Mouse (Mus musculus) neural tube, embryonic 12.5 days (tissue): ENCODE results near the gene Tada2a. TPM values are rescaled to one million over a fixed set of nuclear protein-coding genes. Genes with fewer than 3 reads are reported as not detected.

Experiments used
- ATAC-seq: fragments of 200-750 bp; cut with Nextera tagmentation; 2 replicates; pipeline ENCODE4 v1.8.0; 2017; ENCODE audit warnings: low read depth, mild to moderate bottlenecking, moderate TSS enrichment, moderate library complexity; ENCODE audit not compliant: low FRiP score
- H3K27ac ChIP-seq: fragments of 300-500 bp; sonication (generic); 2 replicates; pipeline ENCODE4 v1.5.1; 2016
- H3K27me3 ChIP-seq: fragments of 300-500 bp; sonication (generic); replicated peaks from 2 replicates; pipeline ENCODE4 v1.6.1; 2016; ENCODE audit warnings: mild to moderate bottlenecking
- H3K36me3 ChIP-seq: fragments of 300-500 bp; sonication (generic); 2 replicates; pipeline ENCODE4 v1.6.1; 2016; ENCODE audit warnings: mild to moderate bottlenecking
- H3K4me1 ChIP-seq: fragments of 300-500 bp; sonication (generic); 2 replicates; pipeline ENCODE4 v1.6.1; 2016
- H3K4me2 ChIP-seq: fragments of 300-500 bp; sonication (generic); replicated peaks from 2 replicates; pipeline ENCODE4 v1.6.1; 2016; ENCODE audit warnings: mild to moderate bottlenecking
- H3K4me3 ChIP-seq: fragments of 300-500 bp; sonication (generic); 2 replicates; pipeline ENCODE4 v1.5.1; 2016
- H3K9ac ChIP-seq: fragments of 300-500 bp; sonication (generic); 2 replicates; pipeline ENCODE4 v1.6.1; 2016; ENCODE audit warnings: mild to moderate bottlenecking
- H3K9me3 ChIP-seq: fragments of 300-500 bp; sonication (generic); 2 replicates; pipeline ENCODE4 v1.6.1; 2016; ENCODE audit warnings: mild to moderate bottlenecking
- WGBS: fragments of 180-500 bp; shearing (Covaris S2); methylation state at CpG from one replicate; pipeline ENCODE4 v1.1.7; 2016; 5-methylcytosine and 5-hydroxymethylcytosine counted together
- polyA plus RNA-seq: library from polyadenylated mRNA; unstranded; fragments of >200 nt; fragmentation: Nextera tagmentation; extraction: Ambion mirVana; gene quantifications from 2 replicates; pipeline ENCODE4 v1.2.1, GENCODE M21; 2016

The Tada2a gene
- polyA plus RNA-seq, 1 experiment from 2014 or later: 31.3 TPM

DNA sequence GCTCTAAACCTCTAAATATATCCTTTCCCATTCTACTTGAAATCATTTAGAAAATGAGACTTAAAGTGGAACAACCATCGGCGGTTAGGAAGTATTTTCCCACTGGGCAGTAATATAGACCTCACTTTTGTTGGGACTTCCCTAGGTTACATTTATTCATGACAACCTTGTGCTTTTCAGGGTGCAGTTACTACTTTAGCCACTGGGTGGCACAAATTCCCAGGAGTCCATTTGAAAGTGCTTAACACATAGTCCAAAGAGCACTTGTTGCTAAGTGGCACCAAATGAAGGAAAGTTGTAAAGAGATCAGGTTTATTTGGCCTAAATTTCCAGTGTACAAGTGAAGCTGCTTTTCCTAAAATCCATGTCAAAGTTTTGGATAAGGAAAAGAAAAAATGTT, 12.4 kb upstream of the Tada2a start:
- 61% methylated on average over 2 of the region's 2 CpGs for WGBS
- H3K36me3 ChIP-seq: no peaks in the 10 kb centered on the region
- no peak overlapping the region for H3K4me2 ChIP-seq
- no peak overlapping the region for H3K4me3 ChIP-seq
- H3K27me3 ChIP-seq: no peaks in the 10 kb centered on the region
- no peaks in the 10 kb centered on the region for H3K4me1 ChIP-seq
- no peak overlapping the region for H3K9ac ChIP-seq
- no peak for ATAC-seq
- H3K9me3 ChIP-seq: no peaks in the 10 kb centered on the region
- no peak overlapping the region for H3K27ac ChIP-seq

DNA sequence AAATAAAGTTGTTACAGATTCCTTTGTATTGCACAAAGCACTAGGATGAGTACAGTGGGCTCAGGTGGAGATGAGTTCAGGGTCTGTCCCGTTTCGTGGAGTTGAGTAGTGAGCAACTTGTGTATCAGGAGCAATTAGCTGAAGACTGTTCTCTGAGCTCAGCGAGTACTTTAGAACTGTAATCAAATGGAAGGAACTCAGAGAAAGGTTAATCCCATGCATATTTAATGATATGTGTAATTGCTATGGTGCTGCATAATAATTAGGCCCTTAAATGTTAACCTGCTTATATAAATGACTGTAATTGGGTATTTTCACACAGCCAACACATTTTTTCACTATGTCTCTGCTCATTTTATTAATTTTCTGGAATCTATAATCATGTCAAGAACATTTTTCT, 7.1 kb upstream of the Tada2a start:
- no peak overlapping the region for H3K9ac ChIP-seq
- H3K36me3 ChIP-seq: no peaks in the 10 kb centered on the region; the same call in 1 of the 2 replicates
- no peak overlapping the region for H3K4me3 ChIP-seq
- H3K27ac ChIP-seq: no peak overlapping the region
- H3K27me3 ChIP-seq: no peaks in the 10 kb centered on the region
- ATAC-seq: no peak
- 76% methylated on average over 3 of the region's 3 CpGs for WGBS
- no peaks in the 10 kb centered on the region for H3K4me1 ChIP-seq
- no peak overlapping the region for H3K4me2 ChIP-seq
- no peaks in the 10 kb centered on the region for H3K9me3 ChIP-seq

DNA sequence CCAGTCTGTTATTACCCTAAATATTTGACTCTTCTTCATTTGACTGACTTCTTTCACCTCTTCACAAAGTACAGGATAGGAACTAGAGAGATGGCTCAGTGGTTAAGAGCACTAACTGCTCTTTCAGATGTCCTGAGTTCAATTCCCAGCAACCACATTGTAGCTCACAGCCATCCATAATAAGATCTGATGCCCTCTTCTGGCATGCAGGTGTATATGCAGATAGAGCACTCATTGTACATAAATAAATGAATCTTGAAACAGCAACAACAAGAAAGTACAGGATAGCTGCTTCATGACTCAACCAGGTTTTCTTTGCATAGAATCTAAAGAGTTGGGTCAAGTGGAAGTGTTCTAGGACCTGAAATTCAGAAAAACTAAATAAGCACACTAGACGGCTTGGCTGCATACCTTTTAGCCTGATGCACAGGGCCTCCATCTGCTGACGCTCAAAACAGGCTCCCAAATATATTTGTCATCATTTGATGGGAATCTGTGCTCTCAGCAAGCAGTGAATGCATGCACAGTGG, 5.0 kb upstream of the Tada2a start:
- Histone ChIP-seq H3K9ac (no peak overlapping the region), H3K9me3 (no peaks in the 10 kb centered on the region), H3K4me1 (no peaks in the 10 kb centered on the region), H3K4me2 (no peak overlapping the region), H3K4me3 (no peak overlapping the region), H3K27ac (no peak overlapping the region), H3K27me3 (no peaks in the 10 kb centered on the region), H3K36me3 (no peaks in the 10 kb centered on the region; the same call in 1 of the 2 replicates)
- no peak for ATAC-seq
- 91% methylated on average over 2 of the region's 2 CpGs for WGBS

DNA sequence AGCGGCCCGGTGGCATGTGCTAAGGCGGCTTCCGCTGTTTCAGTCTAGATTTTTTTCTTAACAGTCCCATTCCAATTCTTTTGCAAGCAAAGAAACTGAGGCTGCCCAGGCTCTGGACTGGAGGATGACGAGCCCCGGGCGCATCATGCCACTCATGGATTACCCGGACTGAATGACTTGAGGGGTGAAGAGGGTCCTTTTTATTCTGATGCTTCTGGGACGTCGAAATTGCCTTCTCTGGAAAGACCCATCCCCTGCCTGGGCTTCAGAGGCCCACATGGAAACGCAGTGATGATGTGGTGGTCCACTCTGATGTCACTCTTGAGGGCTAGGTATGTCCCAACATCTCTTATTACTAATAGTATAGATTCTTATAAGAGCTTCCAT, 392 bp upstream of the Tada2a start:
- H3K4me3 ChIP-seq: peak overlapping the region; percentile 77
- H3K36me3 ChIP-seq: peaks cover 16% of the 10 kb centered on the region
- ATAC-seq: peak; percentile 55
- H3K4me2 ChIP-seq: peak overlapping the region; percentile 77
- H3K9me3 ChIP-seq: no peaks in the 10 kb centered on the region
- peak overlapping the region; percentile 82 for H3K9ac ChIP-seq
- no peaks in the 10 kb centered on the region; the same call in 1 of the 2 replicates for H3K4me1 ChIP-seq
- no peak overlapping the region for H3K27ac ChIP-seq
- 3% methylated on average over 11 of the region's 11 CpGs for WGBS
- H3K27me3 ChIP-seq: no peaks in the 10 kb centered on the region

GRCm38 (mm10) chr11:84127977-84128376, 1.4 kb downstream of the Tada2a start:
- H3K4me2 ChIP-seq: 0 out of 2 replicates have a peak overlapping the region, but pooled peaks have one; percentile 77
- H3K36me3 ChIP-seq: peaks cover 20% of the 10 kb centered on the region
- 90% methylated on average over 4 of the region's 4 CpGs for WGBS
- H3K4me3 ChIP-seq: no peak overlapping the region
- no peaks in the 10 kb centered on the region for H3K9me3 ChIP-seq
- no peak overlapping the region for H3K9ac ChIP-seq
- ATAC-seq: no peak
- H3K27me3 ChIP-seq: no peaks in the 10 kb centered on the region
- no peak overlapping the region for H3K27ac ChIP-seq
- H3K4me1 ChIP-seq: no peaks in the 10 kb centered on the region; the same call in 1 of the 2 replicates

- no peak overlapping the region for H3K27ac ChIP-seq
- ATAC-seq: no peak
- H3K4me3 ChIP-seq: no peak overlapping the region
- no peak overlapping the region for H3K4me2 ChIP-seq
- H3K36me3 ChIP-seq: peaks cover 65% of the 10 kb centered on the region
- H3K9me3 ChIP-seq: no peaks in the 10 kb centered on the region
- H3K27me3 ChIP-seq: no peaks in the 10 kb centered on the region
- H3K9ac ChIP-seq: no peak overlapping the region
- no peaks in the 10 kb centered on the region for H3K4me1 ChIP-seq
- WGBS: 51% methylated on average over 12 of the region's 12 CpGs
Observed at GRCm38 (mm10) chr11:84121051-84121956, 8.1 kb downstream of the Tada2a start.

DNA sequence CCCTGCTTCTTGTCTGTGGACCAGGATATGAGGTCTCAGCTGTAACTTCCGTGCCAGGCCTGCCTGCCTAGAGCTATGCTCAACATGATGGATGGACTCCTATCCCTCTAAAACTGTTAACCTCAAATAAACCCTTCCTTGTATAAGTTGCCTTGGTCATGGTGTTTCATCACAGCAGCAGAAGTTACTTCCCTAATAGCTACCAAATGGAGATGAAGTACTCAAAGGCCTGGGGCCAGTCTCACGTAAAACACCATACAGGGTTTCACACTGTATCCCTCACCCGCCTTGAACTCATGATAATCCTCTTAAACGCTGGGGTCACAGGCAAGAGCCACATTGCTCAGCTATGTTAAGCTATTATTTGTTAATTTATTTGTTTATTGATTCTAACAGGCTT, 12.0 kb downstream of the Tada2a start:
- Histone ChIP-seq H3K4me3 (no peak overlapping the region), H3K9ac (no peak overlapping the region), H3K4me2 (no peak overlapping the region), H3K27me3 (no peaks in the 10 kb centered on the region), H3K4me1 (no peaks in the 10 kb centered on the region), H3K9me3 (no peaks in the 10 kb centered on the region), H3K36me3 (peaks cover 63% of the 10 kb centered on the region), H3K27ac (no peak overlapping the region)
- no peak for ATAC-seq
- WGBS: 90% methylated on average over 4 of the region's 4 CpGs

DNA sequence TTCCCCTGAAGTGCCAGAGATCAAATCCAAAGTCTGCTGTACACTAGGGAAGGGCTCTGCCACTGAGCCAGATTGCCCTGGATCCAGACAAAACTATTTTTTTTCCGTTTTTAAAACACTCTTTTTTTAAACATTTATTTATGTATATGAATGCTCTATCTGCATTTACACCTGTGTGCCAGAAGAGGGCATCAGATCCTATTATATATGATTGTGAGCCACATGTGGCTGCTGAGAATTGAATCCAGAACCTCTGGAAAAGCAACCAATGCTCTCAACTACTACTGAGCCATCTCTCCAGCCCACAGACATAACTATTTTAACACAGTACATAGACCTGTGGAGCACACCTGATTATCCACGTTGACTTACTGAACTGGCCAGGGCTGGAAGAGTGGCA, 13.2 kb downstream of the Tada2a start:
- Histone ChIP-seq H3K4me2 (no peak overlapping the region), H3K27ac (no peak overlapping the region), H3K9me3 (no peaks in the 10 kb centered on the region), H3K36me3 (peaks cover 56% of the 10 kb centered on the region), H3K9ac (no peak overlapping the region), H3K4me1 (no peaks in the 10 kb centered on the region), H3K27me3 (no peaks in the 10 kb centered on the region), H3K4me3 (no peak overlapping the region)
- no peak for ATAC-seq
- WGBS: 73% methylated on average over 2 of the region's 2 CpGs

GRCm38 (mm10) chr11:84115646-84116045, 13.8 kb downstream of the Tada2a start:
- Histone ChIP-seq H3K9ac (no peak overlapping the region), H3K36me3 (peaks cover 50% of the 10 kb centered on the region), H3K27me3 (no peaks in the 10 kb centered on the region), H3K4me1 (no peaks in the 10 kb centered on the region), H3K4me3 (no peak overlapping the region), H3K9me3 (no peaks in the 10 kb centered on the region), H3K27ac (no peak overlapping the region), H3K4me2 (no peak overlapping the region)
- ATAC-seq: no peak
- 83% methylated on average over 9 of the region's 9 CpGs for WGBS

- Histone ChIP-seq H3K27ac (no peak overlapping the region), H3K4me1 (no peaks in the 10 kb centered on the region), H3K9me3 (no peaks in the 10 kb centered on the region), H3K4me3 (no peak overlapping the region), H3K9ac (no peak overlapping the region), H3K36me3 (peaks cover 49% of the 10 kb centered on the region), H3K4me2 (no peak overlapping the region), H3K27me3 (no peaks in the 10 kb centered on the region)
- no peak for ATAC-seq
- WGBS: 96% methylated on average over 5 of the region's 5 CpGs
Observed at GRCm38 (mm10) chr11:84113623-84114022, 15.8 kb downstream of the Tada2a start.

- Histone ChIP-seq H3K27ac (no peak overlapping the region), H3K27me3 (no peaks in the 10 kb centered on the region), H3K4me1 (no peaks in the 10 kb centered on the region), H3K4me3 (no peak overlapping the region), H3K36me3 (peaks cover 64% of the 10 kb centered on the region), H3K9me3 (no peaks in the 10 kb centered on the region), H3K9ac (no peak overlapping the region), H3K4me2 (no peak overlapping the region)
- no peak for ATAC-seq
- 74% methylated on average over 2 of the region's 2 CpGs for WGBS
Observed at GRCm38 (mm10) chr11:84107137-84107536, 22.3 kb downstream of the Tada2a start.

DNA sequence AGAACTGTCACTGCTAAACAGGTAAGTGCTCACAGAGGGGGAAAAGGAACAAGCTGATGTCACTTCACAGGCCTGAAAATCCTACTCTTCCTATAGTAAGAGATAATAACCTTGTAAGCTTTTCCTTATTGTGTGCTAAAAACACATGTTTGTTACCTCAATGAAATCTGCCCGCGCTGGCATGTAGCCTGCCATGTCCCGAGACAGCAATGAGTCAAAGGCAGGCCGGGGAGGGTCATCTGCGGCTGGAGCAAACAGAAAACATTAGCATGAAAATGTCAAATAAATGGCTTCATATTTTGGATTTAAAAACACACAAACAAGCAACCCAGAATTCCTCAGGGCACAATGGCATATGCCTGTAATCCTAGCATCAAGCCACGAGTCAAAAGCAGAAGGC, 25.4 kb downstream of the Tada2a start:
- Histone ChIP-seq H3K27me3 (no peaks in the 10 kb centered on the region), H3K9ac (no peak overlapping the region), H3K27ac (no peak overlapping the region), H3K4me2 (no peak overlapping the region), H3K36me3 (peaks cover 69% of the 10 kb centered on the region), H3K4me3 (no peak overlapping the region), H3K9me3 (no peaks in the 10 kb centered on the region), H3K4me1 (no peaks in the 10 kb centered on the region)
- ATAC-seq: no peak
- WGBS: 91% methylated on average over 6 of the region's 6 CpGs

GRCm38 (mm10) chr11:84101182-84101581, 28.2 kb downstream of the Tada2a start:
- Histone ChIP-seq H3K4me1 (no peaks in the 10 kb centered on the region), H3K27ac (no peak overlapping the region), H3K27me3 (no peaks in the 10 kb centered on the region), H3K4me2 (no peak overlapping the region), H3K9ac (no peak overlapping the region), H3K9me3 (no peaks in the 10 kb centered on the region), H3K4me3 (no peak overlapping the region), H3K36me3 (peaks cover 57% of the 10 kb centered on the region)
- ATAC-seq: no peak
